Comparison of ENCODE assay signal across 15 mouse cellular contexts in genomic region chr15:41232406-41233060, GRCm38 (mm10).
DNase-seq lines count a peak whose midpoint lies in the region.
"Had no signal": no experiment of that assay in that cellular context is flagged by ENCODE, and none has a peak within 500 bp of the region (broad histone marks: within the 10 kb centered on the region; RNA-seq: fewer than 3 reads in every experiment).

No protein-coding gene starts in this region.

- DNase-seq in layer of hippocampus, adult 11-12 months (ENCODE audit: low spot score): peak; percentile 20
- no peak for DNase-seq in layer of hippocampus, postnatal 25 days (ENCODE audit: extremely low spot score in 1 of 2, low spot score in 1 of 2)
- DNase-seq in ZHBTc4 (ENCODE audit: low read depth, low spot score): peak; percentile 84
- peak; percentile 31 to 38 for DNase-seq in adrenal gland, postnatal 36 days
- peak; percentile 51 for DNase-seq in layer of hippocampus, adult 9-11 months
- no peak for DNase-seq in heart, postnatal 14 days
- no peak for DNase-seq in cerebellum, postnatal 4 days (ENCODE audit: low spot score in 2 of 2)
- no peak for DNase-seq in ovary, postnatal 10 days (ENCODE audit: low spot score)
- DNase-seq: cerebellum, adult 18-20 months; cerebellum, postnatal 36 days; heart, postnatal 36 days; left cerebral cortex, postnatal 4 days; liver, embryonic 13.5 days; right cerebral cortex, postnatal 14 days; thymus, postnatal 36 days had no signal

- intact Hi-C loops in heart, postnatal 14 days (cut with DNase I): no loop called here

Comparison
In these comparisons a context has a peak if more than half of its experiments do, and no peak if none do; other contexts are left out.
1. DNase-seq: peak in layer of hippocampus, adult 11-12 months (single experiment), ZHBTc4 (single experiment), adrenal gland, postnatal 36 days (2 of 2) and layer of hippocampus, adult 9-11 months (single experiment); none in layer of hippocampus, postnatal 25 days (0 of 2), heart, postnatal 14 days (0 of 2), cerebellum, postnatal 4 days (0 of 2) and ovary, postnatal 10 days (single experiment).